Comparison of ENCODE assay signal across 8 mouse cellular contexts in genomic region chr11:117317429-117318101, GRCm38 (mm10).
A peak's percentile ranks its signal among the peaks of the same experiment; 100 is the strongest.
DNase-seq lines count a peak whose midpoint lies in the region; ATAC-seq and TF ChIP-seq lines count a peak whose summit lies in the region.

No protein-coding gene starts in this region.

- H3K79me2 ChIP-seq in macrophage (ENCODE audit: inconsistent target), result no peaks in the 10 kb centered on the region

- no peak for DNase-seq in kidney, adult 2 months
- no peak for DNase-seq in kidney, postnatal 25 days
- DNase-seq in forebrain, embryonic 10.5 days (ENCODE audit: extremely low spot score, low spot score), result no peak
- peak; percentile 73 to 76 for DNase-seq in thymus, postnatal 10 days (ENCODE audit: low spot score in 2 of 2)
- DNase-seq in cerebellum, adult 9-11 months, result no peak

- peak overlapping the region; percentile 41 for H3K9ac ChIP-seq in hindbrain, embryonic 16.5 days (ENCODE audit: low read depth, low read length)

- 0 out of 2 replicates have a peak, but pooled peaks have one; percentile 14 for ATAC-seq in hindbrain, embryonic 16.5 days

- WGBS in kidney, adult 2 months, result 40% methylated on average over 20 of the region's 20 CpGs
- 48% methylated on average over 20 of the region's 20 CpGs for WGBS in forebrain, embryonic 10.5 days
- 11% methylated on average over 19 of the region's 20 CpGs for WGBS in hindbrain, embryonic 16.5 days
- 25% methylated on average over 20 of the region's 20 CpGs for whole genome bisulfite sequencing in macrophage (ENCODE audit: missing documents)

- no peak for TF ChIP-seq CTCF in kidney, adult 2 months (conservative IDR thresholded peaks at IDR 0.05; ENCODE audit: insufficient read depth, insufficient read length, low read depth, low read length)
- TF ChIP-seq CTCF in E14TG2a.4 (conservative IDR thresholded peaks at IDR 0.05; ENCODE audit: low read length), result no peak

- H3K4me2 ChIP-seq in hindbrain, embryonic 16.5 days (ENCODE audit: low read length), result peak overlapping the region; percentile 25; the same call in 1 of the 2 replicates

- peak overlapping the region; percentile 27 for H3K27ac ChIP-seq in kidney, adult 2 months (ENCODE audit: insufficient read depth, low read depth, low read length)
- H3K27ac ChIP-seq in forebrain, embryonic 10.5 days, result peak overlapping the region; percentile 84
- peak overlapping the region; percentile 79 for H3K27ac ChIP-seq in hindbrain, embryonic 16.5 days (ENCODE audit: low read depth, low read length)
- H3K27ac ChIP-seq in macrophage, result peak overlapping the region; percentile 73

- H3K4me3 ChIP-seq in kidney, adult 2 months (ENCODE audit: insufficient read depth, low read depth, low read length), result no peak overlapping the region
- peak overlapping the region; percentile 72 for H3K4me3 ChIP-seq in E14TG2a.4 (replicated peaks; ENCODE audit: low read length)
- H3K4me3 ChIP-seq in forebrain, embryonic 10.5 days, result peak overlapping the region; percentile 21; the same call in 1 of the 2 replicates
- H3K4me3 ChIP-seq in hindbrain, embryonic 16.5 days (ENCODE audit: low read length), result no peak overlapping the region
- no peak overlapping the region for H3K4me3 ChIP-seq in macrophage (ENCODE audit: inconsistent target)

- H3K27me3 ChIP-seq in kidney, adult 2 months (replicated peaks; ENCODE audit: control insufficient read depth, insufficient read depth, low read length), result no peaks in the 10 kb centered on the region
- no peaks in the 10 kb centered on the region for H3K27me3 ChIP-seq in E14TG2a.4 (ENCODE audit: insufficient read depth, low read length)
- no peaks in the 10 kb centered on the region for H3K27me3 ChIP-seq in forebrain, embryonic 10.5 days (ENCODE audit: poor library complexity, severe bottlenecking)
- H3K27me3 ChIP-seq in hindbrain, embryonic 16.5 days (replicated peaks; ENCODE audit: control insufficient read depth, insufficient read depth, low read length), result no peaks in the 10 kb centered on the region

- H3K4me1 ChIP-seq in kidney, adult 2 months (ENCODE audit: control insufficient read depth, insufficient read depth, low read length), result peaks cover 29% of the 10 kb centered on the region
- peaks cover 99% of the 10 kb centered on the region for H3K4me1 ChIP-seq in E14TG2a.4 (replicated peaks; ENCODE audit: low read depth, low read length)
- peaks cover 98% of the 10 kb centered on the region for H3K4me1 ChIP-seq in forebrain, embryonic 10.5 days
- H3K4me1 ChIP-seq in hindbrain, embryonic 16.5 days (ENCODE audit: control insufficient read depth, insufficient read depth, low read depth, low read length), result peaks cover 55% of the 10 kb centered on the region

- H3K9me3 ChIP-seq in E14TG2a.4 (ENCODE audit: low read length), result no peaks in the 10 kb centered on the region
- no peaks in the 10 kb centered on the region for H3K9me3 ChIP-seq in forebrain, embryonic 10.5 days
- H3K9me3 ChIP-seq in hindbrain, embryonic 16.5 days (ENCODE audit: control insufficient read depth, low read length), result no peaks in the 10 kb centered on the region

- no peaks in the 10 kb centered on the region for H3K36me3 ChIP-seq in kidney, adult 2 months (ENCODE audit: control insufficient read depth, insufficient read depth, low read length)
- H3K36me3 ChIP-seq in E14TG2a.4 (ENCODE audit: insufficient read depth, low read length), result peaks cover 2% of the 10 kb centered on the region; the same call in 1 of the 2 replicates
- H3K36me3 ChIP-seq in forebrain, embryonic 10.5 days (replicated peaks), result peaks cover 17% of the 10 kb centered on the region
- H3K36me3 ChIP-seq in hindbrain, embryonic 16.5 days (ENCODE audit: control insufficient read depth, insufficient read depth, low read length), result no peaks in the 10 kb centered on the region
- no peaks in the 10 kb centered on the region for H3K36me3 ChIP-seq in macrophage (ENCODE audit: inconsistent target)

- no peak for TF ChIP-seq POLR2A in kidney, adult 2 months (IDR thresholded peaks at IDR 0.05; ENCODE audit: low read depth, low read length)

Comparison
In these comparisons a context has a peak if more than half of its experiments do, and no peak if none do; other contexts are left out.
1. DNase-seq: peak in thymus, postnatal 10 days (2 of 2); none in kidney, adult 2 months (single experiment), kidney, postnatal 25 days (0 of 2), forebrain, embryonic 10.5 days (single experiment) and cerebellum, adult 9-11 months (single experiment).
2. H3K27ac ChIP-seq: peak in every context shown above with its lines; median percentile 84 in forebrain, embryonic 10.5 days; 79 in hindbrain, embryonic 16.5 days; 73 in macrophage; 27 in kidney, adult 2 months.
3. H3K4me3 ChIP-seq: peak in E14TG2a.4 (single experiment) and forebrain, embryonic 10.5 days (single experiment); none in kidney, adult 2 months (single experiment), hindbrain, embryonic 16.5 days (single experiment) and macrophage (single experiment).